Mouse (Mus musculus) layer of hippocampus, adult 2 months (tissue): Measurements from ENCODE around the gene Pak6. TPM values are rescaled to one million over a fixed set of nuclear protein-coding genes. Genes with fewer than 3 reads are reported as not detected.

Experiments
- DNase-seq, 2 experiments: peaks; one replicate each; pipeline ENCODE4 v3.0.0; 2022; ENCODE audit warnings: low spot score in 2 of 2
- H3K27ac ChIP-seq: fragments of 200-600 bp; 2 replicates; pipeline ENCODE4 v1.8.1; 2022
- H3K4me3 ChIP-seq: fragments of 200-600 bp; 2 replicates; pipeline ENCODE4 v1.8.1; 2022; ENCODE audit warnings: mild to moderate bottlenecking
- CTCF ChIP-seq: fragments of 200-600 bp; conservative IDR thresholded peaks from 2 replicates; pipeline ENCODE4 v1.8.1; 2022; ENCODE audit warnings: antibody characterized with exemption, mild to moderate bottlenecking, moderate library complexity
- total RNA-seq, 2 experiments: library from RNA; stranded (reverse); gene quantifications; 2 replicates each; pipeline ENCODE4 v1.2.3; 2021

Pak6 gene
- total RNA-seq, 2 experiments from 2014 or later = 57.5 to 65.7 TPM

GRCm38 (mm10) chr2:118656688-118657281 is 6.3 kb upstream of the Pak6 start:
- TF ChIP-seq CTCF = no peak
- H3K27ac ChIP-seq = no peak overlapping the region
- H3K4me3 ChIP-seq = no peak overlapping the region
- DNase-seq = no peak

GRCm38 (mm10) chr2:118658457-118658856 is 4.6 kb upstream of the Pak6 start:
- no peak for DNase-seq
- Histone ChIP-seq H3K4me3 (no peak overlapping the region), H3K27ac (no peak overlapping the region)
- TF ChIP-seq CTCF = no peak

- Histone ChIP-seq H3K27ac (peak overlapping the region; percentile 81; the same call in 1 of the 2 replicates), H3K4me3 (no peak overlapping the region)
- peak; percentile 32 to 49 for DNase-seq
- no peak for TF ChIP-seq CTCF
These were observed 4.0 kb upstream of the Pak6 start for GRCm38 (mm10) chr2:118659077-118659476.

GRCm38 (mm10) chr2:118659493-118659892 is 3.6 kb upstream of the Pak6 start:
- peak overlapping the region; percentile 47; the same call in 1 of the 2 replicates for H3K4me3 ChIP-seq
- no peak for TF ChIP-seq CTCF
- DNase-seq = no peak
- peak overlapping the region; percentile 81; the same call in 1 of the 2 replicates for H3K27ac ChIP-seq

- peak overlapping the region; percentile 81 for H3K27ac ChIP-seq
- peak overlapping the region; percentile 47 for H3K4me3 ChIP-seq
- no peak for TF ChIP-seq CTCF
- DNase-seq = no peak
These were observed 3.1 kb upstream of the Pak6 start for GRCm38 (mm10) chr2:118659998-118660452.

GRCm38 (mm10) chr2:118661891-118662290 is 1.2 kb upstream of the Pak6 start:
- H3K27ac ChIP-seq = no peak overlapping the region
- no peak for DNase-seq

GRCm38 (mm10) chr2:118663804-118664766 is 982 bp downstream of the Pak6 start:
- peak in 1 of 2 experiments; percentile 33 for DNase-seq
- Histone ChIP-seq H3K4me3 (peak overlapping the region; percentile 65), H3K27ac (peak overlapping the region; percentile 94)
- TF ChIP-seq CTCF = no peak

More at GRCm38 (mm10) chr2:118661891-118662290, 1.2 kb upstream of the Pak6 start:
- TF ChIP-seq CTCF = no peak
- H3K4me3 ChIP-seq = no peak overlapping the region

GRCm38 (mm10) chr2:118664975-118665516 is 1.9 kb downstream of the Pak6 start:
- TF ChIP-seq CTCF = no peak
- no peak for DNase-seq
- Histone ChIP-seq H3K27ac (0 out of 2 replicates have a peak overlapping the region, but pooled peaks have one; percentile 7), H3K4me3 (peak overlapping the region; percentile 65)

GRCm38 (mm10) chr2:118665616-118666015 is 2.5 kb downstream of the Pak6 start:
- TF ChIP-seq CTCF = no peak
- DNase-seq = no peak
- Histone ChIP-seq H3K4me3 (peak overlapping the region; percentile 65; the same call in 1 of the 2 replicates), H3K27ac (no peak overlapping the region)

- Histone ChIP-seq H3K4me3 (no peak overlapping the region), H3K27ac (no peak overlapping the region)
- no peak for DNase-seq
- TF ChIP-seq CTCF = no peak
These were observed 4.1 kb downstream of the Pak6 start for GRCm38 (mm10) chr2:118667181-118667580.

- TF ChIP-seq CTCF = no peak
- no peak for DNase-seq
- Histone ChIP-seq H3K4me3 (no peak overlapping the region), H3K27ac (no peak overlapping the region)
These were observed 6.1 kb downstream of the Pak6 start for GRCm38 (mm10) chr2:118669245-118669644.

- no peak for TF ChIP-seq CTCF
- Histone ChIP-seq H3K27ac (no peak overlapping the region), H3K4me3 (no peak overlapping the region)
- no peak for DNase-seq
These were observed 6.7 kb downstream of the Pak6 start for GRCm38 (mm10) chr2:118669785-118670184.

- H3K27ac ChIP-seq = no peak overlapping the region
- no peak overlapping the region for H3K4me3 ChIP-seq
- no peak for DNase-seq
- TF ChIP-seq CTCF = no peak
These were observed 8.6 kb downstream of the Pak6 start for GRCm38 (mm10) chr2:118671728-118672127.
